Mouse (Mus musculus): Measurements from ENCODE around the gene Mgp. TPM values are rescaled to one million over a fixed set of nuclear protein-coding genes. Genes with fewer than 3 reads are reported as not detected.

Gene Mgp
- total RNA-seq, 2 experiments from 2014 or later: not detected

- ATAC-seq (replicated peaks; ENCODE audit: low FRiP score, poor library complexity, severe bottlenecking): no peak
These were observed 50.6 kb downstream of the Mgp start for GRCm38 (mm10) chr6:136824987-136825386.

Other genes with a start within 250 kb of the Mgp start
- gene Plbd1, start 213.9 kb downstream of the Mgp start, total RNA-seq (2015; ENCODE audit: low replicate concordance): 31.0 and 37.7 TPM in 2 replicates
- 17.2 and 24.4 TPM in 2 replicates for gene Plbd1, start 213.9 kb downstream of the Mgp start, total RNA-seq (2017; ENCODE audit: low replicate concordance)
- gene Gucy2c, start 94.1 kb downstream of the Mgp start, total RNA-seq (2015; ENCODE audit: low replicate concordance): not detected in 2 replicates
- not detected in 2 replicates for gene Gucy2c, start 94.1 kb downstream of the Mgp start, total RNA-seq (2017; ENCODE audit: low replicate concordance)
- gene Hist4h4, start 71.4 kb downstream of the Mgp start, total RNA-seq (2015; ENCODE audit: low replicate concordance): 82.5 and 87.6 TPM in 2 replicates
- gene Hist4h4, start 71.4 kb downstream of the Mgp start, total RNA-seq (2017; ENCODE audit: low replicate concordance): 74.3 and 120 TPM in 2 replicates
- gene H2afj, start 67.6 kb downstream of the Mgp start, total RNA-seq (2015; ENCODE audit: low replicate concordance): 51.1 and 55.5 TPM in 2 replicates
- gene H2afj, start 67.6 kb downstream of the Mgp start, total RNA-seq (2017; ENCODE audit: low replicate concordance): 33.1 and 75.9 TPM in 2 replicates
- 6.3 and 8.3 TPM in 2 replicates for gene BC049715, start 48.2 kb downstream of the Mgp start, total RNA-seq (2015; ENCODE audit: low replicate concordance)
- gene BC049715, start 48.2 kb downstream of the Mgp start, total RNA-seq (2017; ENCODE audit: low replicate concordance): 0.91 and 3.6 TPM in 2 replicates
- 103 and 123 TPM in 2 replicates for gene Wbp11, start 47.6 kb downstream of the Mgp start, total RNA-seq (2015; ENCODE audit: low replicate concordance)
- 116 and 132 TPM in 2 replicates for gene Wbp11, start 47.6 kb downstream of the Mgp start, total RNA-seq (2017; ENCODE audit: low replicate concordance)
- not detected in 2 replicates for gene Smco3, start 40.4 kb downstream of the Mgp start, total RNA-seq (2015; ENCODE audit: low replicate concordance)
- gene Smco3, start 40.4 kb downstream of the Mgp start, total RNA-seq (2017; ENCODE audit: low replicate concordance): not detected in 2 replicates
- gene Art4, start 18.1 kb downstream of the Mgp start, total RNA-seq (2015; ENCODE audit: low replicate concordance): 89.7 and 101 TPM in 2 replicates
- 123 and 147 TPM in 2 replicates for gene Art4, start 18.1 kb downstream of the Mgp start, total RNA-seq (2017; ENCODE audit: low replicate concordance)
- not detected in 2 replicates for gene Erp27, start 46.4 kb upstream of the Mgp start, total RNA-seq (2015; ENCODE audit: low replicate concordance)
- gene Erp27, start 46.4 kb upstream of the Mgp start, total RNA-seq (2017; ENCODE audit: low replicate concordance): not detected in 2 replicates
- gene Pde6h, start 48.0 kb upstream of the Mgp start, total RNA-seq (2015; ENCODE audit: low replicate concordance): not detected in 2 replicates
- gene Pde6h, start 48.0 kb upstream of the Mgp start, total RNA-seq (2017; ENCODE audit: low replicate concordance): 0.51 TPM in 1 of 2 replicates, not detected in the other
- 616 and 634 TPM in 2 replicates for gene Arhgdib, start 66.1 kb upstream of the Mgp start, total RNA-seq (2015; ENCODE audit: low replicate concordance)
- gene Arhgdib, start 66.1 kb upstream of the Mgp start, total RNA-seq (2017; ENCODE audit: low replicate concordance): 160 and 179 TPM in 2 replicates

Data from erythroid progenitor cell, adult 5-6 weeks (primary cell).